Mouse (Mus musculus): ENCODE results near the gene Phka1.
"Not testable (repeated sequence)": the region's sequence is repeated elsewhere in the genome, so short reads cannot be mapped to it uniquely, and the experiment has no call there.

Phka1 gene

DNA sequence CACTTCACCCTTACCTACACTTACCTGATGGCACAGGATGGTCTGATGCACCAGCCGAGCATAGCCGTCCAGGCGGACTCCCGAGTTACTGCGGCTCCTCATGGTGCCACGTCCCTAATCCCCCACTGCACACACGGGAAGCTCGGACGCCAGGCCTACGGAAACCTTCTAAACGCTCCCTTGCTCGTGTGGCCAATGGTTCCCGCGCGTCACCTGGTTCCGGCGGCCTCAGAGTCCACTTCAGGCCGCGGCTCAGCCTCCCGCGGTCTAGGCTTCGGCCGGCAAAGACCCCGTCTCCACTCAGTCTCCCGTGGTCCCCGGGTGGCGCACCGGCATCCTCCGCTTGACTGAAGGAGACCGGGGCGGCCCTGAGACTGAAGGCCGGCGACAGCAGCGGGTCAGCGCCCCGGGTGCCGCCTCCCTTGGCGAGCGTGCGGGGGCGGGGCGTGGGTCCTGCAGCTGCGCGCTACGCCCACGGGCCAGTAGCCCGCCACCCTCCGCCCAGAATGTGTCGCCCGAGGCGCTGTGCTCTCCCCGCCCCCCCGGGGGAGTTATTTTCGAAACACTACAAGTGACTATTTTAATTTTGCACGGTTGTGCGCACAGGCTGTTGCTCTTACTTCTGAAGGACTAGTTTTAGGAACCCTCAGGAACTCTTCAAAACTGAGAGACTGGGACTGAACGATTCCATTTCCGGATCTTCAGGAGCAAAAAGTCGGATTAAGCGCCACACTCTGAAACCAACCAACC is at the start of gene Phka1:
Phka1 (minus strand) TSS at position 424 of the 750 bp plus-strand sequence.
- in situ Hi-C loops (cut with MseI, MboI): no loop called here

DNA sequence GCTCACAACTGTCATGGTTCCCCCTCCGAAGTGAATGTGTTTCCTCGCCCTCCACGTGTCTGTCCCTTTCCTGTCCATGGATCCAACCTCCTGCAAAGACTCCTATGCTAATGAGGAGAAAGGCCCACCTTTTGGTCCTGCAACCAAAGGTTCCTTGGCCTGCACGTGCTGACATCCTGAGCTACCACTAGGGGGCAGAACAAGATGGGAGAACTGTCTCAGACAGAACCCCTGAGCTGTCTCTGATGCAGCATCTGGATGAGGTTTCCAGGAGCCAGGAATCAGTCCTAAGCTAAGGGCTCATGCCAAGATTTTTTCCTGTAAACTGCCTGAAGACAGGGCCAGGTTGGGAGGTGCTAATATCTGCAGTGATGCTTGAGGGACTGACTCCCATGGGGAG is 45.2 kb upstream of the Phka1 start:
- in situ Hi-C loops (cut with MseI, MboI): not testable (repeated sequence)

DNA sequence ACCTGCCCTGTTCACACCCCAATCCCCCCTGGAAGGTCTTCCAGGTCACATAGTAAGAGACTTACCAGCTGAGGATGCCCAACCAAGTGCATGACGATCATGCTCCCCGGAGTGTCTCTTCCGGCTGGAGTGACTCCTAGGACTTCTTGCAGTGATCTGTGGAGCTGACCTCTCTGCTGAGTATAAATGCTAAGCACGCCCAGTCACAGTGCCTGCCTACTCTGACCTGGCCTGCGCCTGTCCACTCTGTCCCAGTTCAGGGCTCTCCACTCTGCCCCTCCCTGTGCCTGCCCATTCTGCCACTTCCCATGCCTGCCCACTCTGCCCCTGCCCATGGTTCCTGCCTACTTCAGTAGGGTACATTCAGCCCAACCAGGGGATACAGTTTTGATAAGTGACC is 42.8 kb upstream of the Phka1 start, which contains the start of gene Gm3880:
Gm3880 (minus strand) TSS at position 101 of the 400 bp plus-strand sequence.
- in situ Hi-C loops (cut with MseI, MboI): not testable (repeated sequence)

DNA sequence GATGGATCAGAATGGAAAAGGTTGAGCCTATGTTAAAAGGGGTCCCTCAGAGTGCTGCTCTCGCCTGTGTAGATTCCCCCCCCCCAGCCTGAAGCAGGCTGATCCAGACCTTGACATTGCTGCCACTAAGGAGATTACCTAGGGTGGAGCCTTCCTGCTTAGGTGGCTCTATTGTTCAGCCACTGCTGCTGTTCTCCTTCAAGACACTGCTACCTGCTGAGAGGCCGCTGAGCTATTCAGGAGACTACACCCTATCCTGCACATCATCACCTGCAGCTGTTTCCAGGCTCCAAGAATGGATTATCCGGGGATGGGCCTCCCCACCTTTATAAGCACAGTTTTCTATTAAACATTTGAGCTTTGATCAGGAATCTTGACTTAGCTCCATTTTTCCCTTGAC is 40.7 kb upstream of the Phka1 start:
- in situ Hi-C loops (cut with MseI, MboI): not testable (repeated sequence)

DNA sequence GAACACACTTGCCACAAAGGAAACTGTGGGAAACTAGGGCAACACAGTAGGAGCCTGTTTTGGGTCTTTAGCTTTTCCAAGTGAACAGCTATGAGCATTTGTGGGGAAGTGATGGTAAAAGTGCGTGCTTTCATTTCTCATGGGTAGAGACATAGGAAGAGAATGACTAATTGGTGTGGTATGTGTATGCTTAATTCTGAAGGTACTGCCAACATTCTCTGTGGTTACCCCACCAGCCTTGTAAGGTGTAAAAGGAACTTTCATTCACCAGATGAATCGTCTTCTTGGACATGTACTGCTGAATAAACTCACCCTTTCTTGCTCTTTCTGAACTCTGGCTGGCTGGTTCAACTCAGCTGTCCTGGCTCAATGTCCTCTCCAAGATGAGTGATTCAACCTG is 22.6 kb upstream of the Phka1 start:
- in situ Hi-C loops (cut with MseI, MboI): loop anchor here in 1 of 2 experiments (25.0 kb wide), 1 partner anchor 429 kb away; no protein-coding TSS in a partner anchor

DNA sequence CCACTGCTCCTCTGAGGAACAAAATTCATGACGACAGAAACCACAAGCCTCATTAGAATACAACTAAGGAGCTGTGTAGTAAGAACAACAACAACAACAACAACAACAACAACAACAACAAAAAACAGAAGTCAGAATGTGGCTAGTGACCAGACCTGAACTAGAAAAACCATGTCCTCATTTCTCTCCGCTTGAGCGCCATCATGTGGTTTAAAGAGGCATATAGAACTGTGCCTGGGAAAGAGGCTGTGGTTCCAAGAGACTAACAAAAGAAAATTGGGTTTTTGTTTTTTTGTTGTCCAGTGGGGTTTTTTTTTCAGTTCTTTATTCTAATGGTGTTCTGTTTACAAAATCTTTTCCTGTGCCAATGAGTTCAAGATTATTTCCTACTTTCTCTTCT is 16.7 kb upstream of the Phka1 start:
- in situ Hi-C loops (cut with MseI, MboI): loop anchor here in 1 of 2 experiments (25.0 kb wide), 1 partner anchor 423 kb away; no protein-coding TSS in a partner anchor

DNA sequence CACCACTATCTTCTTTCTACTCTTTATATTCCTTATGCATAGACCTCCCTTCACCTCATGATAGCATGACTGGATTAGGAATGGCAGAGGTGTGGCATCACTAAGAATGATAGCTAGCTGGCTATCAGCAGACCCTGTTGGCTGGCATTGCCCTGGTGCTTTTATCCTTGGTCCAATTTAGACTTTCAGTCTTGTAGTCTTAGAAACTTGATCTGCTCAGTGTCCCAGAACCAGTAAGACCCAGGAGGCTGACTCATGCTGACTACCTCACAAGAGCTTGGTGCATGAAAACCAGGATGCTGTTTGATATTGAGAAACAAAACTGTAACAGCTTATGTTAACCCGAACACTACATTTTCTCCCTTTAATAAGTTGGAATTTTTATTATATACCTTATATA is 1.6 kb upstream of the Phka1 start:
- in situ Hi-C loops (cut with MseI, MboI): no loop called here

DNA sequence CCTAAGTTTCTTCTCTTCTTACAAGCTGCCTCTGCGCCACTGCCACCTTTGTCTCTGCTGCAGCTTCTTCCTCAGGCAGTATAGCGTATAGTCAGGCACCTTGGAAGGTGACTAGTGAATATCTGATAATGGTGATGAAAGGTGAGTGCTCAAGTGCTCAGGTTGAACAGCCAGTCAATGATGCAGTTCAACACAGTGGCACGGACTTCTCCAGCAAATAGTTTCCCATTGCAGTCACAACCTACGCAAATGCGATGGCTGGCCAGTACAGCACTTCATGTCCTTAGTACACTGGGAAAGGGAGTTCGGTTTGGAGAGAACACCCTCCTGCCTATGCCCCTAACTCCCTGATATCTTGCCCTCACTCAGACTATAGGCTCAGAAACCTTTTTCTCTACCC is 1.1 kb upstream of the Phka1 start:
- in situ Hi-C loops (cut with MseI, MboI): no loop called here

DNA sequence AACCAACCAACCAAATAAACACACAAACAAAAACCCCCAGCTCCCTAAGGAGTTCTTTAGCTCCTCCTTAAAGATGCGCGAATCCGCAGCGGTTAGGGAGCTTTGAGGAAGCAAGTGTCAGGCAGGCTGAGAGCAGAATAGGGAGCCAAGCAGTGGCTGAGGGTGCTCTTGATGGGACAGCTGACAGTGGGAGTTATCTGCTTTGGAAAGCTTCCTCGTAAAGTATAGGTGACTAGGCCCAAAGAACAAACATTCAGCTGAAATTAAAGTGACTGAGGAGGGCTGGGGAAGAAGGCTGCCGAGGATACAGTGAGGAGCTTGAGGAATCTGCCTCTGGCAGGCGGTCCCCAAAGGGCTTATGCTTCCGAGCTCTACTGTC is 516 bp upstream of the Phka1 start:
- in situ Hi-C loops (cut with MseI, MboI): no loop called here

DNA sequence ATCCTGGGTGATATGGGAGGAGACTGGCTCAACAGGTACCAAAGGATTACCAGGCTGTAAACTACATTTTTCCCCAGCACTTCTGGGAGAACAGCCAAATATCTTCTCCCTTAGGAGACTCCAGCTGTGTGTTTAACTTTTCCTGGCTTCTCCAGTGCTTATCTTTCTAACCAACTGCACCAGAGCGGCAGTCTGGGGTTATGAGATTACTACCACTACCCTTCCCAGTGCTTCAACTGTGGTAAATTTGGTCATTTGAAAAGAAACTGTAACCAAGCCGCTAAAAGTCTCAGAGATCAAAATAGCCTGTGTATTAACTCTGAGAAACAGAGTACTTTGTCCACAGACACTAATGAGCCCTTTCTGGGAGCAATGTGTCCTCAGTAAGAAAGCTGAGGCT is 42.8 kb downstream of the Phka1 start:
- in situ Hi-C loops (cut with MseI, MboI): no loop called here

DNA sequence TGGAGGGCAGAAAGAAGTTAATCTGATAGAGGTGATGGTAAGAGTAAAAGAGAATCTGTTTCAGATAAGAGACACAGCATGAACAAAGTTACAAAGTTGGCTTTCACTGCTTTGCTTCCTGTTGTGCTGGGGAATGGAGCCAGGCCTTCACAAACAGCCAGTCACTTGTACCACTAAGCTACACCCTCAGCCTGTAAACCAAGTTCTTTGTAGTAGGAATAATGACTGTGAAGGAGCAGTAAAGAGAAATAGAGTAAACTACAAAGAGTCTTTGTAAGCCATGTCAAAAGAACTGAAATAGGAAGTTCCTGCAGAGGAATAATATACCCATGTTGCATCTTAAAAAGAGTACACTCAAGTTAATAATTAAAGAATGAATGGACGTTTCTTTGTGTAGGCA is 55.5 kb downstream of the Phka1 start:
- in situ Hi-C loops (cut with MseI, MboI): no loop called here

DNA sequence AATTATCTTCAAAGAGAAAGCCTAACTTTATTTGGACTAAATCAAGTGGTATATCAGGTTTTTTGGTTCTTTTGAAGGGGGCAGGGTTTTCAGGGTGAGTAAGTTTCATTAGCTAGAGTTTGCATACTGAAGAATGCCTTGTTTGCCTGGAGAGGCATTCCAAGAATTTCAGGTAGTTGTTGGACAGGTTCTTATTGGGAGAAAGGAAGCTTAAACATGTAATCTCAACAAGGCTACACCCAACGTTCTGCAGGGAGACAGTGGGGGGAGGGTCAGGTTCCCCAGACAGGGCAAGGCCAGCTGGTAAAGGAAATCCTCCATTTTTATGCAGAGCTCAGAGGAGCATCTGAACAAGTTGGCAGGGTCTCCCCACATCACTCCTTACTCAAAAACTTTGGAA is 72.9 kb downstream of the Phka1 start:
- in situ Hi-C loops (cut with MseI, MboI): no loop called here

DNA sequence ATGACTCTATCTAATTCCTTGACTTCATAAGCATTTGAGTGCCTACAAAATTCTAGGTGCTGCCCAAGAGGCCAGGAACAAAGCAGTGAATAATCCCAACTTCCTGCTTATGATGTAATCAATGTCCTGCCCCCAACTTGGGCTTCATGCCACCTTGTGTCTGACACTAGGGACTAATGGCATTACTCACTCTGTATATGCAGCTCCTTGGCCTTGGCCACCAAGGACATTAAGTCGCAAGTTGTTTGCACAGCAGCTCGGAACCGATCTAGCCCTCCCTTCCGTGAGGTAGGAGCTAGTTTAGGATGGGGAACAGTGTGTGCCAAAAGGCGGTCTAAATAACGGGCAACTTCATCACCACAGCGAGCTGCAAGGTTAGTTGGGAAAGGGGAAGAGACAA is 87.1 kb downstream of the Phka1 start:
- in situ Hi-C loops (cut with MseI, MboI): no loop called here

DNA sequence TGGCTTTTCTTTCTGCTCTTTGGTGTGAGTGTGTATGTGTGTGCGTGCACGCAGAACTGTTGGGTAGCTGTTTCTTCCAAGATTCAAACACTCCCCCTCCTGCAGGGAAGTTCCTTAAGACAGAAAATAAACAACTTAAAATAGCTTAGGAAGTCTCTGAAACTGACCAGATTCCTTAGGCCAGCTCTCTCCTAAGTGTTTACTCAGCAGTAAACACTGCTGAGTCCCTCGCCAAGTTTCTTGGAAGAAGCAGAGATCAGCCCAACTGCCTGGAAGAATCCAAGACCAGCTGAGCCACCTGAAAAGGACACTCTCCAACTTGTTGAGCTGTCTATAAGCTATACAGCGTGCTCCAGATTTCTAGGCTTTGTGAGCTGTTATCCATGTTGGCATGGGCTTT is 134.8 kb downstream of the Phka1 start:
- in situ Hi-C loops (cut with MseI, MboI): no loop called here

DNA sequence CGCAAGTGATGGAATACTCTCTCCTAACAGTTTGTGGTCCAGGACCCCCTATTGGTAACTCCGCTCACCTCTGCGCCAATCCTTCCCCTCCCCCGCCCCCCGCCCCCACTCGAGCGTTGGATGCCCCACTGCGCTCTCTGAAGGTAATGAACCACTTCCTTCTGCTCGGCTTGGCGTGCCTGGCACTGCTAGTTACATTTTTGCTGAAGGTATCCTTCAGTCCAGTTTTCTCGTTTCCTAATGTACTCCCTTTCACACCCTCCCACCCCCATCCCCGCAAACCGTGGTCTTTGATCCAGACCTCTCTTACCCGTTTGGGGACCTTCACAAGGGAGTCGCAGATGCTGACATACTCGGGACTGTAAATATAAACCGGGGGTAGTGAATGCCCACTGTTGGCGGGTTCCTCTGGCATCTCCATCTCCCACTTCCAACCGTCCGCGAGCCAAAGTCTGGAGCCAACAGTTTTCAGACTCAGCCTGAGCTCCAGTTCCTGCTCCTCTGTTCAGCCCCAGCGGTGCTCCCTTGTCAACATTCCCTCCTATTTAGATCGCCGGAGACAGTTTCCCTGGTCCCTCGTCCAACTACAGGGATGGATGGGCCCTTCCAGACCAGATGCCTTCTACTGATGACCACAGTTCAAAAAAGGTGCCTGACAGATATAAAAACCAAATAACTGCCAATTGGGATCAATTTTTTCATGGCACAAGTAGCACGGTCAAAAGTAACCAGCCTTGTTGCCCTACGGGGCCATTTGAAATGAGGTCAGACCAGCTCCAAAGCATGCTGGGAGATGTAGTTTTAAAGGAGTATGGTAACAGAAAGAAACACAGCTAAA is 139.2 kb downstream of the Phka1 start, which contains the start of gene Hdac8:
Hdac8 (minus strand) TSS at position 716 of the 838 bp plus-strand sequence.
- in situ Hi-C loops (cut with MseI, MboI): no loop called here

DNA sequence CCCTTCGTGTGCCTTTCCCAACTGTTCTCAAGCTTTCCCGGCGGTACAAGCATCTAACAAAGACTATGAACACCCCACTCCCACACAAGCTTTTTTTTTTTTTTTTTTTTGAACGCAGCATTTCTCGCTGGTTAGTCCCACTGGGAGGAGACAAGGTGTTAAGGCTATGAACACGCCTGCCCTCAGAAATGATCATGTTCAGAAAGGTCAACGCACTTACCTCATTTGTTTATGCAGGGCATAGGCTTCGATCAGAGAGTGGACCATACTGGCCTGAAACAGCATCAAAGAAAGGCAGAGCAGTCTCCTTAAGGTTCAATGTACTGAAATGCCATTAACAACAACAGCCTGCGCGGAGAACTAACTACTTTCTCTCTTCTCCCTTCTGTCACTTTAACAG is 139.9 kb downstream of the Phka1 start:
- in situ Hi-C loops (cut with MseI, MboI): no loop called here

DNA sequence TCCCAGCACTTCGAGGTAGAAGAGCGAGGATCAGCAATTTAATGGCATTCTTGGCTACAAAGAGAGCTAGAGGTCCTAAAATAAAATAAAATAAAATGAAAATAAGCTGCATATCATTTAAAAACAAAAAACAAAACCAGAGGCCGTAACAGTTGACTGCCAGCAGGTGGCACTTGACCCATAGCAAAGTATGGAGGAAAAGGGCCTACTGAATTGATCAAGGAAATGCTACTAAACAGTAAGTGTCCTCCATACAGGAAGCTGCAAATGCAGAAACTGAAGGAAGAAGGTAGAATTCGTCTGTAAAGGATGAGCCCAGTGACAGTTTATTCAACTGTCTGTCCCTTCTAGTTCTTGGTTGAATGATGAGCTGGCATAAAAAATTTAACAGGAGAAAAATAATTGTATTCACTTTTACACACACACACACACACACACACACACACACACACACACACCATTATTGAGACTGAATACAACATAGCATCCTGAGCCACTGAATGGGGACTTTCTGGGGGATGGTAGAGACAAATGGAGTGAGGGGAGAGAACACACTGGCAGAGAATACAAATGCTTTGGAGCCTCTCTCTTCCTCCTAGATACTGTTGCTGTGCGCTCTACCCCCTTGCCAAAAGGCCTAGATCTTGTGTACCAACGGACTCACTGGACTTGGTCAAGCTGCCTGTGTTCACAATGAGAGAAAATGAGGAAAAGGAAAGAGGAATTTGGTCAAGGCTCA is 149.9 kb downstream of the Phka1 start:
- in situ Hi-C loops (cut with MseI, MboI): loop anchor here in 1 of 2 experiments (10.0 kb wide), 1 partner anchor 161 kb away; no protein-coding TSS in a partner anchor

DNA sequence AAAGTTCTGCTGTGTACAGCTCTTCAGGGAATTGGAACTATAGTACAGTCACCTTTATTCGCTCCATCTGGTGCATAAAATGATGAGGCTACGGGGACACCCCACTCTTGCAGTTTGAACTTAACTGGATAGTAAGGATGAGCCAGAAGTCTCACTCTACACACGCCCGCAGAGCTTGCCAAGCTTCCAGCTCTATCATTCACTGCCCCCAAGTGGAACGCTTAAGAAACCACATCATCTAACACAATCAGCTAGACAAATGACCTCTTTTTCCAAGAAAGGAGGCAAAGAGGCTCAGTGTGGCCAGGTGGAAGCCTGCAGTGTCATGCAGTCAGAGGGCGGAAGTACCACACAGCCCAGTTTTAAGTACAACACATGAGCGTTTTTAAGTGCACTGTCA is 158.5 kb downstream of the Phka1 start:
- in situ Hi-C loops (cut with MseI, MboI): no loop called here

DNA sequence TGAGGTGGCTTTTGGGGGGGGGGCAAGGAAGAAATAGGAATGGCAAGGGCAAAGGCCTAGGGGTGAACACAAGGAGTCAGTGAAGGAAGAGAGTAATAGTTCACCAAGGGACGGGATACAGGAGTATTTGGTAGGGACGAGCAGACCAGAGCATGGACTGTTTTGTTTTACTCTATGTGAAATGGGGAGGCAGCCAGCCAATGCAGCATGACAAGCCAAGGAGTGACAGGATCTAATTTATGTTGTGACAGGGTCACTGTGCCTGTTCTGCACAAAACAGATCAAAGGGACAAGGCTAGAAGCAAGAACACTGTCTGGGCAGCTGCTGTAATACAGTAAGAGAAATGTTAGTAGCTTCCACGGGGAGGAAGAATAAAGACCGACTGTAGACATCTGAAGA is 164.4 kb downstream of the Phka1 start:
- in situ Hi-C loops (cut with MseI, MboI): loop anchor here (5.0 kb wide), 2 partner anchors 242 to 262 kb away; no protein-coding TSS in a partner anchor

DNA sequence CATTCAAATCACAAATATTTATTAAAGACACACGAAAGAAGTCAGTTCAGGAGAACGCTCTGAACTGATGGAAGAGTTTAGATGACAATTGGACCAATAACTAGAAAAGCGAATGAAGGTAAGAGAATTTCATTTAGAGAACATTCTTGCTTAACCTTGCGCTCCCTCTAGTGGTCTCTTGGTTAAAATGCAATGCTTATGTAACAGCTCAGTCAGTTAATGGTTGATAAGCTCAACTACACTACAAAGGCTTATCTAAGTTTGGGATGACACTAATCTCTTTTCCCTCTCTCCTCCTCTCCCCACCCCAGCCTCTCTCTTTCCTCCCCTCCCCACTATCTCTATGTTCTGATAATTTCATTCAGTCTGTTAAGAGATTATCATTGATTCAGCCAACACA is 165.1 kb downstream of the Phka1 start:
- in situ Hi-C loops (cut with MseI, MboI): loop anchor here (5.0 kb wide), 2 partner anchors 242 to 262 kb away; no protein-coding TSS in a partner anchor

DNA sequence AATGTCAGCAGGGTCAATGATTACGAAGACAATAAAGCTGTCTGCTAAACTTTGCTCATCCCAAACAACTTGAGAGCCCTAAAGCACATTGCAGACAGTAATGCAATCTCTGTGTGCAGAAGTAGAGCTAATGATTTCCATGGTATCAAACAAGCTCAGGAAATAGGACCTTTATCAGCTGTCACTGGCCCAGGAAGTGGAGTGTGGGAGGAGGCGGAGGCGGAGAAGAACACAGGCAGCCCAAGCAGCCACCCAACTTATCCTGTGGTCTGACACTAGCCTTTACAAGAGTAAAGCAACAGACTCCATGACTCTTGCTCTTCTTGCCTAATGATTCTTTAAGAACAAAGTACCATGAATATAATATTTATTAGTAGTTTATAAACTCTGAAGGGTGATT is 165.6 kb downstream of the Phka1 start:
- in situ Hi-C loops (cut with MseI, MboI): loop anchor here (5.0 kb wide), 2 partner anchors 241 to 261 kb away; no protein-coding TSS in a partner anchor

DNA sequence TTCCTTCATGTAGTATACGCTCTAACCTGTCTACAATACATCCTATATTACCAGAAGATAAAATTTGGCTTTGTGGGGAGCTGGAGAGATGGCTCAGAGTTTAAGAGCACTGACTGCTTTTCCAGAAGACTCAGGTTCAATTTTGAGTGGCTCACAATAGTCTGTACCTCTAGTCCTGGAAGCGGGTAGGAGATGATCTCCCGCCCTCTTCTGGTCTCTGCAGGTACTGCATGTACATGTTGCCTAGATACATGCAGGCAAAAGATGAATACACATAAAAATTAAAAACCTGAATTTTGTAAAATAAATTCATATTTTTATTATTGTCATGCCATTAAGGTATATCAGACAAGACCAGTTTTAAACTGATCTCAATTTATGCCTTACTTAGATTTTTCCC is 167.3 kb downstream of the Phka1 start:
- in situ Hi-C loops (cut with MseI, MboI): loop anchor here (5.0 kb wide), 2 partner anchors 239 to 259 kb away; no protein-coding TSS in a partner anchor

All from mouse trophoblast stem cell (cell line).